Mouse (Mus musculus): ENCODE data around the gene Ndufv3.

DNA sequence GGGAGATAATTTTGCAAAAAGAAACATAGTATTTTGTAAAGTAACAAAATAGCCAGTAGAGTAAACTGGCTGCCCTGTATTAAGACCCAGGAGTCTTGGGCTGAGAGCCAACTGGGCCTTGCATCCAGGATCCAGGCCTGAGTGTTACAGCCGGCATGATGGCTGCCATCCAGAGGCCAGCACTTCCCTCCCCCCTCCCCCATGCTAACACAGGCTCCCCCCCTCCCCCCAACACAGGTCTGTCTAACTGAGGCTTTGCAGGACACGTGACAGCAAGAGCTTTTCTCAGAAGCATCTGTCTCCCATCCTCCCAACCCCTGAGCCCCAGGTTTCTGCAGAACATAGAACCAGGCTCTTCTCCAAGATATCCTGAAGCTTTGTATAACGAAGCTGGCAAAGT, 980 bp downstream of the Ndufv3 start:
- TF ChIP-seq POLR2A (IDR thresholded peaks at IDR 0.05; ENCODE audit: borderline replicate concordance, insufficient read depth, low read length), result no peak
- no peak for TF ChIP-seq CTCF (IDR thresholded peaks at IDR 0.05; ENCODE audit: borderline replicate concordance, insufficient read depth, low read depth, low read length)

All from cerebellum, adult 2 months (tissue).